Mouse (Mus musculus) heart, postnatal 0 days (tissue): ENCODE measurements around the gene Cox10. TPM values are rescaled to one million over a fixed set of nuclear protein-coding genes. Genes with fewer than 3 reads are reported as not detected.

Experiments used
- ATAC-seq: fragments of 200-750 bp; cut with Nextera tagmentation; 2 replicates; pipeline ENCODE4 v1.8.0; 2017; ENCODE audit warnings: low read depth, moderate number of reproducible peaks, moderate library complexity; ENCODE audit not compliant: insufficient read depth
- DNase-seq: peaks from one replicate; pipeline ENCODE4 v3.0.0-alpha.2; 2016; ENCODE audit warnings: low spot score
- H3K27ac ChIP-seq: fragments of 300-500 bp; sonication (generic); 2 replicates; pipeline ENCODE4 v1.5.1; 2014; ENCODE audit warnings: low read depth, mild to moderate bottlenecking
- H3K27me3 ChIP-seq: fragments of 300-500 bp; sonication (generic); 2 replicates; pipeline ENCODE4 v1.6.1; 2014; ENCODE audit warnings: low read length, mixed read lengths; ENCODE audit not compliant: control insufficient read depth, insufficient read depth
- H3K36me3 ChIP-seq: fragments of 300-500 bp; sonication (generic); replicated peaks from 2 replicates; pipeline ENCODE4 v1.6.1; 2014; ENCODE audit warnings: low read length, mixed read lengths; ENCODE audit not compliant: control insufficient read depth, insufficient read depth
- H3K4me1 ChIP-seq: fragments of 300-500 bp; sonication (generic); 2 replicates; pipeline ENCODE4 v1.6.1; 2014; ENCODE audit warnings: antibody characterized with exemption; ENCODE audit not compliant: control insufficient read depth, insufficient read depth
- H3K4me2 ChIP-seq: fragments of 300-500 bp; sonication (generic); 2 replicates; pipeline ENCODE4 v1.6.1; 2014; ENCODE audit warnings: low read depth, mild to moderate bottlenecking, low read length, moderate library complexity
- H3K4me3 ChIP-seq: fragments of 300-500 bp; sonication (generic); 2 replicates; pipeline ENCODE4 v1.5.1; 2014; ENCODE audit warnings: low read depth, low read length
- H3K9ac ChIP-seq: fragments of 300-500 bp; sonication (generic); replicated peaks from 2 replicates; pipeline ENCODE4 v1.6.1; 2014; ENCODE audit warnings: low read depth, low read length, mixed read lengths
- H3K9me3 ChIP-seq: fragments of 300-500 bp; sonication (generic); replicated peaks from 2 replicates; pipeline ENCODE4 v1.6.1; 2016; ENCODE audit warnings: low read length; ENCODE audit not compliant: control insufficient read depth
- CTCF ChIP-seq: IDR thresholded peaks from 2 replicates; pipeline ENCODE4 v1.5.1; 2016; ENCODE audit warnings: antibody characterized with exemption, control low read depth, low read depth
- EP300 ChIP-seq: IDR thresholded peaks from 2 replicates; pipeline ENCODE4 v1.6.1; 2016; ENCODE audit warnings: antibody characterized with exemption, low read depth
- WGBS: fragments of 180-500 bp; shearing (Covaris S2); extraction: QIAGEN DNeasy Blood & Tissue Kit; methylation state at CpG from one replicate; pipeline ENCODE4 v1.1.7; 2014; 5-methylcytosine and 5-hydroxymethylcytosine counted together
- polyA plus RNA-seq: library from polyadenylated mRNA; unstranded; fragments of >200 nt; fragmentation: Nextera tagmentation; extraction: Ambion mirVana; gene quantifications from 2 replicates; pipeline ENCODE4 v1.2.1, GENCODE M21; 2015
- total RNA-seq: library from RNA; depleted of rRNA; stranded (reverse); fragments of >200 nt; gene quantifications from 2 replicates; pipeline ENCODE4 v1.2.3, GENCODE M21; 2014; ENCODE audit warnings: low replicate concordance

The Cox10 gene
- total and polyA plus RNA-seq, 2 experiments from 2014 or later, result 31.2 to 54.3 TPM

GRCm38 (mm10) chr11:64004152-64004551 is 75.1 kb downstream of the Cox10 start:
- H3K4me3 ChIP-seq, result no peak overlapping the region
- H3K9me3 ChIP-seq, result no peaks in the 10 kb centered on the region
- no peaks in the 10 kb centered on the region for H3K27me3 ChIP-seq
- H3K36me3 ChIP-seq, result no peaks in the 10 kb centered on the region
- 0 out of 2 replicates have a peak, but pooled peaks cover 10% of the 10 kb centered on the region for H3K4me1 ChIP-seq
- ATAC-seq, result no peak
- TF ChIP-seq CTCF (no peak), EP300 (no peak)
- no peak for DNase-seq
- no peak overlapping the region for H3K4me2 ChIP-seq
- no peak overlapping the region for H3K27ac ChIP-seq
- H3K9ac ChIP-seq, result no peak overlapping the region
- whole genome bisulfite sequencing, result 89% methylated on average over 4 of the region's 4 CpGs

- Histone ChIP-seq H3K27ac (no peak overlapping the region), H3K36me3 (no peaks in the 10 kb centered on the region), H3K9ac (no peak overlapping the region), H3K9me3 (no peaks in the 10 kb centered on the region), H3K4me1 (0 out of 2 replicates have a peak, but pooled peaks cover 10% of the 10 kb centered on the region), H3K4me3 (no peak overlapping the region), H3K27me3 (no peaks in the 10 kb centered on the region), H3K4me2 (no peak overlapping the region)
- 35% methylated on average over 3 of the region's 3 CpGs for WGBS
- ATAC-seq (no peak), DNase-seq (no peak)
- TF ChIP-seq CTCF (no peak), EP300 (no peak)
These were observed 75.8 kb downstream of the Cox10 start for GRCm38 (mm10) chr11:64003484-64003883.

- no peaks in the 10 kb centered on the region for H3K36me3 ChIP-seq
- DNase-seq, result no peak
- no peaks in the 10 kb centered on the region for H3K27me3 ChIP-seq
- H3K9me3 ChIP-seq, result no peaks in the 10 kb centered on the region
- ATAC-seq, result no peak
- 65% methylated on average over 2 of the region's 2 CpGs for WGBS
- H3K4me1 ChIP-seq, result 0 out of 2 replicates have a peak, but pooled peaks cover 10% of the 10 kb centered on the region
- no peak overlapping the region for H3K4me3 ChIP-seq
- no peak overlapping the region for H3K9ac ChIP-seq
- H3K27ac ChIP-seq, result no peak overlapping the region
- no peak overlapping the region for H3K4me2 ChIP-seq
- TF ChIP-seq EP300, result no peak
- no peak for TF ChIP-seq CTCF
These were observed 76.6 kb downstream of the Cox10 start for GRCm38 (mm10) chr11:64002629-64003028.

GRCm38 (mm10) chr11:64001111-64001510 is 78.2 kb downstream of the Cox10 start:
- H3K36me3 ChIP-seq, result no peaks in the 10 kb centered on the region
- no peak for TF ChIP-seq EP300
- TF ChIP-seq CTCF, result no peak
- no peak overlapping the region for H3K4me2 ChIP-seq
- H3K9ac ChIP-seq, result no peak overlapping the region
- WGBS, result 78% methylated on average over 2 of the region's 2 CpGs
- ATAC-seq, result no peak
- H3K4me1 ChIP-seq, result 0 out of 2 replicates have a peak, but pooled peaks cover 10% of the 10 kb centered on the region
- no peaks in the 10 kb centered on the region for H3K9me3 ChIP-seq
- H3K4me3 ChIP-seq, result no peak overlapping the region
- DNase-seq, result no peak
- no peaks in the 10 kb centered on the region for H3K27me3 ChIP-seq
- no peak overlapping the region for H3K27ac ChIP-seq

GRCm38 (mm10) chr11:64000200-64000794 is 79.0 kb downstream of the Cox10 start:
- TF ChIP-seq CTCF (no peak), EP300 (no peak)
- H3K9me3 ChIP-seq, result no peaks in the 10 kb centered on the region
- peak; percentile 41 for ATAC-seq
- no peak overlapping the region for H3K9ac ChIP-seq
- no peaks in the 10 kb centered on the region for H3K27me3 ChIP-seq
- no peaks in the 10 kb centered on the region for H3K36me3 ChIP-seq
- no peak overlapping the region for H3K4me3 ChIP-seq
- no peak overlapping the region for H3K4me2 ChIP-seq
- peak overlapping the region; percentile 56 for H3K27ac ChIP-seq
- 42% methylated on average over 5 of the region's 5 CpGs for WGBS
- DNase-seq, result peak; percentile 15
- 0 out of 2 replicates have a peak, but pooled peaks cover 10% of the 10 kb centered on the region for H3K4me1 ChIP-seq

- DNase-seq (no peak), ATAC-seq (no peak)
- Histone ChIP-seq H3K4me2 (no peak overlapping the region), H3K27ac (no peak overlapping the region), H3K9me3 (no peaks in the 10 kb centered on the region), H3K9ac (no peak overlapping the region), H3K36me3 (no peaks in the 10 kb centered on the region), H3K4me3 (no peak overlapping the region), H3K27me3 (no peaks in the 10 kb centered on the region), H3K4me1 (0 out of 2 replicates have a peak, but pooled peaks cover 10% of the 10 kb centered on the region)
- no peak for TF ChIP-seq EP300
- 71% methylated on average over 6 of the region's 6 CpGs for WGBS
These were observed 79.8 kb downstream of the Cox10 start for GRCm38 (mm10) chr11:63999431-63999830.
